Mouse (Mus musculus): ENCODE results near the gene Klk4. TPM values are rescaled to one million over a fixed set of nuclear protein-coding genes. Genes with fewer than 3 reads are reported as not detected.

Klk4 gene
- not detected in 2 replicates for polyA plus RNA-seq (2015; fragmentation: Nextera tagmentation; extraction: Ambion mirVana)

DNA sequence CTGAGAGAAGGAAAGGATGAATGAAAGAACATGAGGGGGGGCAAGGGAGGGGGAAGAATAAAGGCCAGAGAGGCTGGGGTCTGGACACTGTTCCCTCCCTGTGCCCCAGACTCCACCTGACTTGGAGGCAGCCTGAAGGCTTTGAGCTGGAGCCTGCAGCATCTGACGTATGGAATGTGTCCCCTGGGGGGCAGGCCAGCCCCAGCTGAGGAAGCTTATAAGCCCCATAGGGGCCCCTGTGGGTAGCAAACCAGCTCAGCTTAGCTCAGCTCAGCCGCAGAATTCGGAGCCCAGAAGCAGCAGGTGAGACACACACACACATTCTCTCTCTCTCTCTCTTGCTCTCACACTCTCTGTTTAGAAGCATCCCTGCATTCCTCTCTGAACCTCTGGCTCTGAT, at the start of gene Klk4:
Klk4 (plus strand) TSS at position 249 of the 400 bp plus-strand sequence.
- H3K9ac ChIP-seq, result no peak within 1 kb of the TSS
- H3K27ac ChIP-seq, result no peak within 1 kb of the TSS
- H3K27me3 ChIP-seq, result peaks cover 4% of the 10 kb centered on the region
- H3K4me2 ChIP-seq, result no peak within 1 kb of the TSS
- no peaks in the 10 kb centered on the region for H3K36me3 ChIP-seq
- no peak within 1 kb of the TSS for H3K4me3 ChIP-seq
- ATAC-seq (ENCODE audit: borderline replicate concordance, extremely low read depth, low FRiP score, low TSS enrichment), result no peak
- H3K4me1 ChIP-seq, result no peaks in the 10 kb centered on the region
- H3K9me3 ChIP-seq, result no peaks in the 10 kb centered on the region
- WGBS, result 8% methylated on average over 3 of the region's 3 CpGs

- Histone ChIP-seq H3K4me1 (no peaks in the 10 kb centered on the region), H3K27ac (no peak within 1 kb of the TSS), H3K9me3 (no peaks in the 10 kb centered on the region), H3K36me3 (no peaks in the 10 kb centered on the region), H3K4me3 (no peak within 1 kb of the TSS), H3K9ac (no peak within 1 kb of the TSS), H3K4me2 (no peak within 1 kb of the TSS), H3K27me3 (no peaks in the 10 kb centered on the region)
- ATAC-seq (ENCODE audit: borderline replicate concordance, extremely low read depth, low FRiP score, low TSS enrichment), result no peak
- WGBS, result 28% methylated on average over 3 of the region's 3 CpGs
These were observed 39.3 kb upstream of the Klk4 start, which contains the start of gene Klk5 for GRCm38 (mm10) chr7:43841701-43842100. Gene Klk5, plus strand, starts transcription at chr7:43841971.

- H3K27me3 ChIP-seq, result no peaks in the 10 kb centered on the region
- no peaks in the 10 kb centered on the region for H3K36me3 ChIP-seq
- H3K4me2 ChIP-seq, result no peak overlapping the region
- no peak overlapping the region for H3K27ac ChIP-seq
- 86% methylated on average over 4 of the region's 4 CpGs for WGBS
- no peaks in the 10 kb centered on the region for H3K9me3 ChIP-seq
- H3K4me3 ChIP-seq, result no peak overlapping the region
- H3K4me1 ChIP-seq, result no peaks in the 10 kb centered on the region
- no peak overlapping the region for H3K9ac ChIP-seq
- ATAC-seq (ENCODE audit: borderline replicate concordance, extremely low read depth, low FRiP score, low TSS enrichment), result no peak
These were observed 37.2 kb upstream of the Klk4 start for GRCm38 (mm10) chr7:43843801-43844200.

DNA sequence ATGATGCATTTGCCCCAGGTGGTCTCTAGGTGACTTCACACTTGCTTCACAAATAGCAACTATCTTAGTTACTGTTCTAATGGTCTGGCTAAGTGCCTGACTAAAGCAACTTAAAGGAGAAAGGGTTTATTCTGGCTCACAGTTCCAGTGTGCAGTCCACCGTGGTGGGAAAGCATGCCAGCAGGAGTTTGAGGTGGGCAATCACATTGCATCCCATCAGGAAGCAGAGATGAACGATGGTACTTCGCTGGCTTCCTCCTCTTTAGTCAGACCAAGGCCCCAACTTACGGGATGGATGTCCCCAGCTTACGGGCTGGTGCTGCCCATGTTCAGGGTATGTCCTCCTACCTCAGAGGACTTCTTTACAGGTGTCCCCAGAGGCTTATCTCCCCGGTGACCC, 29.3 kb upstream of the Klk4 start:
- no peaks in the 10 kb centered on the region for H3K27me3 ChIP-seq
- no peak overlapping the region for H3K4me3 ChIP-seq
- H3K27ac ChIP-seq, result no peak overlapping the region
- H3K4me2 ChIP-seq, result no peak overlapping the region
- 83% methylated on average over 6 of the region's 6 CpGs for WGBS
- no peak for ATAC-seq (ENCODE audit: borderline replicate concordance, extremely low read depth, low FRiP score, low TSS enrichment)
- no peak overlapping the region for H3K9ac ChIP-seq
- H3K36me3 ChIP-seq, result no peaks in the 10 kb centered on the region
- H3K9me3 ChIP-seq, result no peaks in the 10 kb centered on the region
- no peaks in the 10 kb centered on the region for H3K4me1 ChIP-seq

DNA sequence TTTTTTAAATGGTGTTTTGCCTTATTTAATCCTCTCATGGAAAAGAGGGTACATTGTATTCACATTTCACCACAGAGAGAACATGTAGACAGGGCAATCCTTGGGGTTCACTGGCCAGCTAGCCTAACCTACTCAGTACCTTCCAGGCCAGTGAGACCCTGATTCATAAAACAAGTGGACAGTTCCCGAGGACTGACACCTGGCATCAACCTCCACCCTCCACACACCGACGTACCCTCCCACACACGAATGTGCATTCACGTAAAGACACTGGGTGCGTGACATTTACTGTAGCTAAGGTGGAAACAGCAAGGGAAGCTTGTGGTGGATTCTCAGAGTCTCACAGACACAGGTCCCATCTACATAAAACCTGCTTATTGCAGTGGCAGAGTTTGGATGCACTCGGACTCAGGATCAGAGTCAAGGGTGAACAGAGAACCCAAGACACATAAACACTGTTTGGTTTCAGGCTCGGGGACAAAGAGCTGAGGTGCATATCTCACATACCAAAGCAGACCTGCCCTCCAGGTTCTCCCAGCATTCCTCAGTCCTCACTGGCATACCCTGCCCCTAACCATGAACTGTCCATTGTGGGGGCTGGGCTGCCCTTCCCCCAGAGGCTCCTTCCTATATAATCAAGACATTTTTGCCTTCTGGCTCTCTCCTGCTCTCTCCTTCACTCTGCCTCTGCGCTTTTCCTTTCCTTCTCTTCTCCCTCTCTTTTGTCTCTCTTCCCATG, 26.1 kb upstream of the Klk4 start:
- H3K4me2 ChIP-seq, result no peak overlapping the region
- no peaks in the 10 kb centered on the region for H3K36me3 ChIP-seq
- WGBS, result 62% methylated on average over 9 of the region's 9 CpGs
- no peaks in the 10 kb centered on the region for H3K27me3 ChIP-seq
- ATAC-seq (ENCODE audit: borderline replicate concordance, extremely low read depth, low FRiP score, low TSS enrichment), result no peak
- no peak overlapping the region for H3K4me3 ChIP-seq
- no peak overlapping the region for H3K9ac ChIP-seq
- no peaks in the 10 kb centered on the region for H3K9me3 ChIP-seq
- H3K4me1 ChIP-seq, result no peaks in the 10 kb centered on the region
- H3K27ac ChIP-seq, result no peak overlapping the region

GRCm38 (mm10) chr7:43855709-43856108, 25.3 kb upstream of the Klk4 start:
- H3K27ac ChIP-seq, result no peak overlapping the region
- no peaks in the 10 kb centered on the region for H3K27me3 ChIP-seq
- no peak for ATAC-seq (ENCODE audit: borderline replicate concordance, extremely low read depth, low FRiP score, low TSS enrichment)
- H3K36me3 ChIP-seq, result no peaks in the 10 kb centered on the region
- H3K4me3 ChIP-seq, result no peak overlapping the region
- no peaks in the 10 kb centered on the region for H3K4me1 ChIP-seq
- 28% methylated on average over 3 of the region's 3 CpGs for WGBS
- no peak overlapping the region for H3K4me2 ChIP-seq
- no peak overlapping the region for H3K9ac ChIP-seq
- H3K9me3 ChIP-seq, result no peaks in the 10 kb centered on the region

DNA sequence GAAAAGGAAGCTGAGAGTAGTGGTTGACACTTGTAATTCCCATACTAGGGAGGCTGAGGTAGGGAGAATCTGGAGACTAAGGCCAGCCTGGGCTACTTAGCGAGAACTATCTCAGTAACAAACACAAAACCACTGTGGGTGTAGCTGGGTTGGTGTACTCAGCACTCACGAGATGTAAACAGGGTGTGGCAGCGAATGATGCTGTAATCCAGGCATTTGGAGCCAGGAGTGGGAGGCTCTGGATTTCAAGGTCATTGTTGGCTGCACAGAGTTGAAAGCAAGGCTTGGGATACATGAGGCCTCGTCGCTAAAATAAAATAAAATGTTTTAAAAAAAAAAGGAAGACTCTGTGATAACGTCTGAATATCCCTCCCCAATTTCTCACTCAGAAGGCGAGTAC, 24.7 kb upstream of the Klk4 start:
- Histone ChIP-seq H3K4me1 (no peaks in the 10 kb centered on the region), H3K27ac (no peak overlapping the region), H3K9me3 (no peaks in the 10 kb centered on the region), H3K4me2 (no peak overlapping the region), H3K4me3 (no peak overlapping the region), H3K9ac (no peak overlapping the region), H3K27me3 (no peaks in the 10 kb centered on the region), H3K36me3 (no peaks in the 10 kb centered on the region)
- 70% methylated on average over 7 of the region's 7 CpGs for WGBS
- ATAC-seq (ENCODE audit: borderline replicate concordance, extremely low read depth, low FRiP score, low TSS enrichment), result no peak

DNA sequence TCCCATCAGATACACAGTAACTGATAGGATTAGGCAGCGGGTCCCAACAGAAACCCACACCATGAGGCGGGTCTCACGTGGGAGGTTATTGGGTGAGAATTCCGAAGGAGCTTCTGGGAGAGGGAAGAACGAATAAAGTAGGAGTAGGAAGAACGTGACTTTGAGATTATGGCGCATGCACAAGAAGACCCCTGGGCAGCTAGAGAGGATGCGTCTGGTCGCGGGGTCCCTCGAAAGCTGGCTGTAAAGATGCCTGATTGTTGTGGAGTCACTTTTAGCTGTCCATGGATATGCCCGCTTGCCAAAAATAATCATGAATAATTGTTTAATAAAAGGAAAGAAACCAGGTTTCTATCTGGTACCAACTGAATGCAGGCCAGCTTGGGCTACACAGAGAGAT, 23.5 kb upstream of the Klk4 start:
- H3K4me1 ChIP-seq, result no peaks in the 10 kb centered on the region
- ATAC-seq (ENCODE audit: borderline replicate concordance, extremely low read depth, low FRiP score, low TSS enrichment), result no peak
- H3K9ac ChIP-seq, result no peak overlapping the region
- no peak overlapping the region for H3K27ac ChIP-seq
- no peaks in the 10 kb centered on the region for H3K36me3 ChIP-seq
- no peak overlapping the region for H3K4me2 ChIP-seq
- H3K27me3 ChIP-seq, result no peaks in the 10 kb centered on the region
- 89% methylated on average over 12 of the region's 12 CpGs for WGBS
- H3K4me3 ChIP-seq, result no peak overlapping the region
- no peaks in the 10 kb centered on the region for H3K9me3 ChIP-seq

DNA sequence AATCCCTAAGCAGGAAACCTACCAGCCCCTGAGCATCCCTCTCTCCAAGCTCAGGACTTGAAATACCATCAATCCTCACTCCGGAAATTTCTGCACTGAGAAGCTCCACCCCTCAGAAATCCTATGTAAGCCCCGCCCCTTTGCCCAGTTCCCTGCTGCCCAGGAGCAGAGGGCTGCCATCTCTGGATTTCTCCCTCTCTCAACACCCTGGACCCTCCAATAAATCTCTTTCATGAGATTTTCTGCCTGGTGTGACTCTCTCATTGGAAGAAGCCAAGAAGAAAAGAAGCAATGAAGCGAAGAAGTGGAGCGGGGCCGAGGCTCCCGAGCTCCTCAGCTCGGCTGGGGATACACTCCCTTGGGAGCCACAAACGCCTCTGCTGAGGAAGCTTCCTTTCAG, 20.5 kb upstream of the Klk4 start:
- Histone ChIP-seq H3K4me3 (no peak overlapping the region), H3K4me2 (no peak overlapping the region), H3K4me1 (no peaks in the 10 kb centered on the region), H3K9ac (no peak overlapping the region), H3K36me3 (no peaks in the 10 kb centered on the region), H3K27ac (no peak overlapping the region), H3K9me3 (no peaks in the 10 kb centered on the region), H3K27me3 (no peaks in the 10 kb centered on the region)
- 72% methylated on average over 8 of the region's 8 CpGs for WGBS
- no peak for ATAC-seq (ENCODE audit: borderline replicate concordance, extremely low read depth, low FRiP score, low TSS enrichment)

DNA sequence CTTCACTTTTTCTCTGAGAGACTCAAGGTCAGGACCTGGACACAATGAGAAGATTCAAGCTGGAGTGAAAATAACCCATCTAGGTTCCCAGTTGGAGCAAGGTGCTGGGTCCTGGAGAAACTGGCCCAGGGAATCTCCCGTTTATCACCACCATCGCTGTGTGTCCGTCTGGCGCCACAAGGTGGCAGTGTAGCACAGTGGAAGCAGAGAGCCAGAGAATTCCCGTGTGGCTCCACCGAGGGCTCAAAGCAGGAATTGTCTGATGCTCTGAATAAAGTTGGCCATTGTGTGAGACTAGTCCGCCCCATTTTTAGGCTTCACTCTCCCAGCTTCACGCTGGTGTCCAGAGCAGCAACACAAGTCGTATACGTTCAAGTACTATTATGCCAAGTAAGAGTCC, 7.7 kb upstream of the Klk4 start:
- 3% methylated on average over 10 of the region's 10 CpGs for WGBS
- Histone ChIP-seq H3K27ac (no peak overlapping the region), H3K4me3 (no peak overlapping the region), H3K27me3 (no peaks in the 10 kb centered on the region), H3K4me2 (no peak overlapping the region), H3K4me1 (no peaks in the 10 kb centered on the region), H3K9me3 (no peaks in the 10 kb centered on the region), H3K36me3 (no peaks in the 10 kb centered on the region), H3K9ac (no peak overlapping the region)
- ATAC-seq (ENCODE audit: borderline replicate concordance, extremely low read depth, low FRiP score, low TSS enrichment), result no peak

DNA sequence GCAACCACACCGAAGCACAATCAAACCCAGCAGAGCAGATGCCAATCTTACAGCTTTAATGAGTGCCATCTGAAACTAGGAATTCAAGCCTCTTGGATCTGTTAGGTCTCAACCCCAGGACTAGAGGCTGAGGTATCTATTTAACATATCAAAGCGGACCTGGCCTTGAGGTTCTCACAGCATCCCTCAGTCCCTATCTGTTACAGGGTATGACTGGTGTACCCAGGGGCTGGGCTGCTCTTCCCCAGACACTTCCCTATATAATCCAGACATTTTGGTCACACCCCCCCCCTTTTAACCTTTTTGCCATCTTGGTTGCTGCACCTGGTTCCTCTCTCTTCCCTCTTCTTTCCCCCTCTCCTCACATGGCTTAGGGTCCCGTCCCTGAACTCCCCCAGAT, 7.3 kb upstream of the Klk4 start:
- Histone ChIP-seq H3K9ac (no peak overlapping the region), H3K36me3 (no peaks in the 10 kb centered on the region), H3K4me3 (no peak overlapping the region), H3K27ac (no peak overlapping the region), H3K4me2 (no peak overlapping the region), H3K27me3 (no peaks in the 10 kb centered on the region), H3K4me1 (no peaks in the 10 kb centered on the region), H3K9me3 (no peaks in the 10 kb centered on the region)
- 66% methylated on average over 3 of the region's 3 CpGs for WGBS
- ATAC-seq (ENCODE audit: borderline replicate concordance, extremely low read depth, low FRiP score, low TSS enrichment), result no peak

GRCm38 (mm10) chr7:43874868-43875375, 6.0 kb upstream of the Klk4 start:
- no peaks in the 10 kb centered on the region for H3K9me3 ChIP-seq

More at GRCm38 (mm10) chr7:43874868-43875375, 6.0 kb upstream of the Klk4 start:
- Histone ChIP-seq H3K36me3 (no peaks in the 10 kb centered on the region), H3K27ac (no peak overlapping the region), H3K4me3 (no peak overlapping the region), H3K4me2 (no peak overlapping the region), H3K4me1 (no peaks in the 10 kb centered on the region), H3K9ac (no peak overlapping the region), H3K27me3 (no peaks in the 10 kb centered on the region)
- no peak for ATAC-seq (ENCODE audit: borderline replicate concordance, extremely low read depth, low FRiP score, low TSS enrichment)
- WGBS, result 79% methylated on average over 6 of the region's 6 CpGs

All from lung, embryonic 15.5 days (tissue).